Mouse (Mus musculus) liver, embryonic 11.5 days (tissue): Measurements from ENCODE around the gene Gm14124. TPM values are rescaled to one million over a fixed set of nuclear protein-coding genes. Genes with fewer than 3 reads are reported as not detected.
A peak's percentile ranks its signal among the peaks of the same experiment; 100 is the strongest.
"Not testable (repeated sequence)": the region's sequence is repeated elsewhere in the genome, so short reads cannot be mapped to it uniquely, and the experiment has no call there.

Experiments used
- ATAC-seq: fragments of 200-750 bp; cut with Nextera tagmentation; replicated peaks from 2 replicates; pipeline ENCODE4 v1.8.0; 2017; ENCODE audit warnings: moderate number of reproducible peaks, mild to moderate bottlenecking, moderate TSS enrichment, moderate library complexity; ENCODE audit not compliant: low FRiP score
- DNase-seq: peaks from one replicate; pipeline ENCODE4 v3.0.0-alpha.2; 2017; ENCODE audit warnings: low spot score
- H3K27ac ChIP-seq: fragments of 300-500 bp; sonication (generic); 2 replicates; pipeline ENCODE4 v1.5.1; 2014; ENCODE audit warnings: mild to moderate bottlenecking, low read depth, low read length, control low read depth
- H3K27me3 ChIP-seq: fragments of 300-500 bp; sonication (generic); replicated peaks from 2 replicates; pipeline ENCODE4 v1.6.1; 2014; ENCODE audit warnings: low read length, mixed read lengths; ENCODE audit not compliant: control insufficient read depth, insufficient read depth
- H3K36me3 ChIP-seq: fragments of 300-500 bp; sonication (generic); 2 replicates; pipeline ENCODE4 v1.6.1; 2014; ENCODE audit warnings: mild to moderate bottlenecking, low read length, moderate library complexity, mixed read lengths; ENCODE audit not compliant: control insufficient read depth, insufficient read depth
- H3K4me1 ChIP-seq: fragments of 300-500 bp; sonication (generic); replicated peaks from 2 replicates; pipeline ENCODE4 v1.6.1; 2014; ENCODE audit warnings: low read length, mixed read lengths; ENCODE audit not compliant: control insufficient read depth, insufficient read depth
- H3K4me2 ChIP-seq: fragments of 300-500 bp; sonication (generic); 2 replicates; pipeline ENCODE4 v1.6.1; 2014; ENCODE audit warnings: mild to moderate bottlenecking, control low read depth, moderate library complexity
- H3K4me3 ChIP-seq: fragments of 300-500 bp; sonication (generic); 2 replicates; pipeline ENCODE4 v1.5.1; 2014; ENCODE audit warnings: low read depth, low read length, control low read depth
- H3K9ac ChIP-seq: fragments of 300-500 bp; sonication (generic); 2 replicates; pipeline ENCODE4 v1.6.1; 2014; ENCODE audit warnings: low read depth, low read length, control low read depth
- H3K9me3 ChIP-seq: fragments of 300-500 bp; sonication (generic); 2 replicates; pipeline ENCODE4 v1.6.1; 2016; ENCODE audit warnings: low read length, inconsistent platforms, mixed read lengths; ENCODE audit not compliant: control insufficient read depth
- WGBS: fragments of 180-500 bp; shearing (Covaris S2); extraction: QIAGEN DNeasy Blood & Tissue Kit; methylation state at CpG from one replicate; pipeline ENCODE4 v1.1.7; 2014; 5-methylcytosine and 5-hydroxymethylcytosine counted together
- polyA plus RNA-seq: library from polyadenylated mRNA; unstranded; fragments of >200 nt; fragmentation: Nextera tagmentation; extraction: Ambion mirVana; gene quantifications from 2 replicates; pipeline ENCODE4 v1.2.1, GENCODE M21; 2014

The Gm14124 gene
- not detected in 2 replicates for polyA plus RNA-seq

GRCm38 (mm10) chr2:150257291-150257690, at the start of gene Gm14124:
TSS of gene Gm14124 (plus strand) at chr2:150257517.
- not testable (repeated sequence) for H3K9me3 ChIP-seq, ATAC-seq, H3K27me3 ChIP-seq, H3K9ac ChIP-seq, H3K27ac ChIP-seq, H3K36me3 ChIP-seq, DNase-seq, H3K4me2 ChIP-seq, H3K4me3 ChIP-seq, H3K4me1 ChIP-seq
- WGBS = 72% methylated on average over 4 of the region's 4 CpGs

GRCm38 (mm10) chr2:150217600-150218362, 39.5 kb upstream of the Gm14124 start, which contains the start of gene Zfp937:
TSS of gene Zfp937 (plus strand) at chr2:150218073.
- DNase-seq = peak; percentile 48
- not testable (repeated sequence) for H3K9me3 ChIP-seq, H3K27me3 ChIP-seq, H3K27ac ChIP-seq, H3K36me3 ChIP-seq, H3K4me1 ChIP-seq
- 2% methylated on average over 15 of the region's 15 CpGs for WGBS
- H3K4me3 ChIP-seq = peak within 1 kb of the TSS; percentile 41
- peak within 1 kb of the TSS; percentile 49 for H3K4me2 ChIP-seq
- H3K9ac ChIP-seq = peak within 1 kb of the TSS; percentile 9; the same call in 1 of the 2 replicates
- ATAC-seq = peak; percentile 99

GRCm38 (mm10) chr2:150218363-150218725, 39.0 kb upstream of the Gm14124 start:
- 21% methylated on average over 2 of the region's 4 CpGs for WGBS
- H3K9ac ChIP-seq, DNase-seq, H3K27ac ChIP-seq, H3K4me1 ChIP-seq, H3K36me3 ChIP-seq, ATAC-seq, H3K27me3 ChIP-seq, H3K9me3 ChIP-seq: not testable (repeated sequence)
- Histone ChIP-seq H3K4me2 (peak overlapping the region; percentile 49), H3K4me3 (peak overlapping the region; percentile 41)

- H3K27ac ChIP-seq, H3K9me3 ChIP-seq, H3K4me1 ChIP-seq, DNase-seq, H3K27me3 ChIP-seq, H3K36me3 ChIP-seq, H3K4me3 ChIP-seq, H3K4me2 ChIP-seq, H3K9ac ChIP-seq: not testable (repeated sequence)
- ATAC-seq = peak; percentile 27; the same call in 1 of the 2 replicates
These were observed 34.1 kb upstream of the Gm14124 start for GRCm38 (mm10) chr2:150223263-150223662.

GRCm38 (mm10) chr2:150243211-150243610, 14.1 kb upstream of the Gm14124 start:
- Histone ChIP-seq H3K9me3 (peaks cover 4% of the 10 kb centered on the region), H3K4me3 (no peak overlapping the region), H3K9ac (no peak overlapping the region), H3K27ac (no peak overlapping the region), H3K4me2 (no peak overlapping the region), H3K36me3 (peaks cover 1% of the 10 kb centered on the region; the same call in 1 of the 2 replicates), H3K4me1 (no peaks in the 10 kb centered on the region), H3K27me3 (no peaks in the 10 kb centered on the region)
- WGBS = 79% methylated on average over 2 of the region's 2 CpGs
- ATAC-seq = no peak
- no peak for DNase-seq

GRCm38 (mm10) chr2:150255491-150255890, 1.8 kb upstream of the Gm14124 start, which contains the start of gene Gm21994:
TSS of gene Gm21994 (minus strand) at chr2:150255591.
- not testable (repeated sequence) for H3K4me3 ChIP-seq, H3K27ac ChIP-seq, ATAC-seq, H3K9me3 ChIP-seq, H3K9ac ChIP-seq, H3K4me2 ChIP-seq, H3K27me3 ChIP-seq, H3K4me1 ChIP-seq, H3K36me3 ChIP-seq, DNase-seq
- WGBS = 40% methylated on average over 2 of the region's 2 CpGs

DNA sequence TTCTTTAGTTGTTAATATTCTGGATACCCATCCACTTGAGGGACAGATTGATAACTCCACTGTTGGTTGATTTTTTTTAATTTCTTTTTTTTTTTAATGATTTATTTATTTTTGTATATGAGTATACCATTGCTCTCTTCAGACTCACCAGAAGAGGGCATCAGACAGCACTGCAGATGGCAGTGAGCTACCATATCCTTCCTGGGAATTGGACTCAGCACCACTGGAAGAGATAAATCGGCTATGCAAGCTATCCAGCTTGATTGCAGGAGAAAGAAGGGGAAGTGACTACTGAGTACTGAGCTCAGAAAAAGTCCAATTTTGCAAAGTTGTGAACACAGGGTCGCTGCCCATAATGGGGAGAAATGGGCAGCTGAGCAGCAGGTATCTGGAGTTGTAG, 456 bp upstream of the Gm14124 start:
- H3K4me1 ChIP-seq, H3K9me3 ChIP-seq, H3K4me2 ChIP-seq, DNase-seq, H3K27me3 ChIP-seq, ATAC-seq, H3K27ac ChIP-seq, H3K36me3 ChIP-seq, H3K9ac ChIP-seq, H3K4me3 ChIP-seq: not testable (repeated sequence)
- 58% methylated on average over 2 of the region's 2 CpGs for WGBS

GRCm38 (mm10) chr2:150293669-150294068, 36.4 kb downstream of the Gm14124 start:
- H3K4me3 ChIP-seq = no peak overlapping the region
- DNase-seq = no peak
- no peak overlapping the region for H3K9ac ChIP-seq
- 67% methylated on average over 6 of the region's 6 CpGs for WGBS
- no peaks in the 10 kb centered on the region for H3K4me1 ChIP-seq
- no peaks in the 10 kb centered on the region for H3K27me3 ChIP-seq
- H3K9me3 ChIP-seq = no peaks in the 10 kb centered on the region
- H3K27ac ChIP-seq = no peak overlapping the region
- H3K4me2 ChIP-seq = no peak overlapping the region
- H3K36me3 ChIP-seq = no peaks in the 10 kb centered on the region
- ATAC-seq = no peak

DNA sequence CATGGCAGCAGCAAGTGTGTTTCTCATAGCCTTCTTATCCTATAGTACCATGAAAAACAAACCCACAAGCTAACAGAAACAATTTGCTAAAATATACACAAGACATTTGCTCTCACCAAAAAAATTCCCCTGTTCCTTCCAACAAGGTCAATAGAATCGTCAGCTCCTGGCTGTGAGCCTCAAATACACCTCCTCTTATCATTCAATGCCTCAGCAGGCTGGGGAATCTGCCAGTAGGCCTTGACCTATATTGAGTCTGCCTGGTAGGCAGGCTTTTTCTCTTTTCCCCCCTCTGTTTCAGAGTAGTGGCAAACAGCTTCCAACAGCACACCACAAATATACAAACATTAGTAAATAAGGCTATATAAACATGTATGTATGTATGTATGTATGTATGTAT, 41.8 kb downstream of the Gm14124 start:
- Histone ChIP-seq H3K4me1 (no peaks in the 10 kb centered on the region), H3K4me2 (no peak overlapping the region), H3K9ac (no peak overlapping the region), H3K36me3 (no peaks in the 10 kb centered on the region), H3K9me3 (no peaks in the 10 kb centered on the region), H3K4me3 (no peak overlapping the region), H3K27me3 (no peaks in the 10 kb centered on the region), H3K27ac (no peak overlapping the region)
- WGBS = 33% methylated on average over 1 of the region's 1 CpGs
- no peak for DNase-seq
- no peak for ATAC-seq
